Mouse (Mus musculus) liver, adult 2 months (tissue): ENCODE results near the gene Cysrt1.
A peak's percentile ranks its signal among the peaks of the same experiment; 100 is the strongest.

Experiments
- CTCF ChIP-seq: fragments of 200-500 bp; IDR thresholded peaks from 2 replicates; pipeline ENCODE4 v1.5.1; 2011; ENCODE audit warnings: low read depth, low read length, control low read depth
- POLR2A ChIP-seq: fragments of 200-500 bp; IDR thresholded peaks from 2 replicates; pipeline ENCODE4 v1.6.1; 2011; ENCODE audit warnings: low read length, control low read depth; ENCODE audit not compliant: insufficient read depth; ENCODE audit errors: extremely low read depth

GRCm38 (mm10) chr2:25252331-25252730, 10.1 kb upstream of the Cysrt1 start:
- peak; percentile 36; the same call in 1 of the 2 replicates for TF ChIP-seq CTCF
- no peak for TF ChIP-seq POLR2A
